Mouse (Mus musculus) layer of hippocampus, adult 18-20 months (tissue): ENCODE results near the gene Ptprg. TPM values are rescaled to one million over a fixed set of nuclear protein-coding genes. Genes with fewer than 3 reads are reported as not detected.
A peak's percentile ranks its signal among the peaks of the same experiment; 100 is the strongest.

ENCODE experiments used
- DNase-seq, 2 experiments: peaks; one replicate each; pipeline ENCODE4 v3.0.0; 2022; ENCODE audit warnings: low spot score in 2 of 2
- total RNA-seq, 2 experiments: library from RNA; stranded (reverse); gene quantifications; 2 replicates each; pipeline ENCODE4 v1.2.3; 2021

The Ptprg gene
- total RNA-seq, 2 experiments from 2014 or later, result 100 to 102 TPM

- DNase-seq, result no peak
These were observed 10.3 kb downstream of the Ptprg start for GRCm38 (mm10) chr14:11563656-11564055.

- DNase-seq, result no peak
These were observed 11.1 kb downstream of the Ptprg start for GRCm38 (mm10) chr14:11564456-11564855.

- DNase-seq, result no peak
These were observed 12.0 kb downstream of the Ptprg start for GRCm38 (mm10) chr14:11565283-11565682.

- DNase-seq, result no peak
These were observed 16.4 kb downstream of the Ptprg start for GRCm38 (mm10) chr14:11569734-11570133.

- no peak for DNase-seq
These were observed 18.5 kb downstream of the Ptprg start for GRCm38 (mm10) chr14:11571766-11572394.

GRCm38 (mm10) chr14:11572395-11572784, 19.1 kb downstream of the Ptprg start:
- DNase-seq, result no peak

GRCm38 (mm10) chr14:11573710-11574109, 20.4 kb downstream of the Ptprg start:
- no peak for DNase-seq

GRCm38 (mm10) chr14:11577276-11577909, 24.1 kb downstream of the Ptprg start:
- DNase-seq, result no peak

- DNase-seq, result no peak
These were observed 24.6 kb downstream of the Ptprg start for GRCm38 (mm10) chr14:11577910-11578309.

- DNase-seq, result no peak
These were observed 25.2 kb downstream of the Ptprg start for GRCm38 (mm10) chr14:11578492-11578967.

- no peak for DNase-seq
These were observed 26.6 kb downstream of the Ptprg start for GRCm38 (mm10) chr14:11579950-11580349.

- DNase-seq, result peak in 1 of 2 experiments; percentile 21
These were observed 30.9 kb downstream of the Ptprg start for GRCm38 (mm10) chr14:11584263-11584662.

- DNase-seq, result no peak
These were observed 31.7 kb downstream of the Ptprg start for GRCm38 (mm10) chr14:11584929-11585633.

- DNase-seq, result no peak
These were observed 37.1 kb downstream of the Ptprg start for GRCm38 (mm10) chr14:11590387-11590786.

- no peak for DNase-seq
These were observed 39.3 kb downstream of the Ptprg start for GRCm38 (mm10) chr14:11592650-11593049.

GRCm38 (mm10) chr14:11594336-11594735, 41.0 kb downstream of the Ptprg start:
- DNase-seq, result no peak

GRCm38 (mm10) chr14:11604133-11604865, 51.0 kb downstream of the Ptprg start:
- no peak for DNase-seq

GRCm38 (mm10) chr14:11608366-11608765, 55.0 kb downstream of the Ptprg start:
- DNase-seq, result no peak

- no peak for DNase-seq
These were observed 56.7 kb downstream of the Ptprg start for GRCm38 (mm10) chr14:11609857-11610582.

GRCm38 (mm10) chr14:11612426-11612825, 59.1 kb downstream of the Ptprg start:
- DNase-seq, result no peak

GRCm38 (mm10) chr14:11613146-11613545, 59.8 kb downstream of the Ptprg start:
- no peak for DNase-seq
